Mouse (Mus musculus) heart, postnatal 0 days (tissue): ENCODE results near the gene Camsap2.

Experiments
- CTCF ChIP-seq: IDR thresholded peaks from 2 replicates; pipeline ENCODE4 v1.5.1; 2016; ENCODE audit warnings: antibody characterized with exemption, control low read depth, low read depth
- EP300 ChIP-seq: IDR thresholded peaks from 2 replicates; pipeline ENCODE4 v1.6.1; 2016; ENCODE audit warnings: antibody characterized with exemption, low read depth

GRCm38 (mm10) chr1:136230201-136230600, 115.7 kb downstream of the Camsap2 start:
- TF ChIP-seq CTCF (no peak), EP300 (no peak)
